Mouse (Mus musculus): ENCODE data around the gene Fndc7. TPM values are rescaled to one million over a fixed set of nuclear protein-coding genes. Genes with fewer than 3 reads are reported as not detected.

The Fndc7 gene
- total RNA-seq, 2 experiments from 2014 or later: 0.06 TPM; not detected in 1

DNA sequence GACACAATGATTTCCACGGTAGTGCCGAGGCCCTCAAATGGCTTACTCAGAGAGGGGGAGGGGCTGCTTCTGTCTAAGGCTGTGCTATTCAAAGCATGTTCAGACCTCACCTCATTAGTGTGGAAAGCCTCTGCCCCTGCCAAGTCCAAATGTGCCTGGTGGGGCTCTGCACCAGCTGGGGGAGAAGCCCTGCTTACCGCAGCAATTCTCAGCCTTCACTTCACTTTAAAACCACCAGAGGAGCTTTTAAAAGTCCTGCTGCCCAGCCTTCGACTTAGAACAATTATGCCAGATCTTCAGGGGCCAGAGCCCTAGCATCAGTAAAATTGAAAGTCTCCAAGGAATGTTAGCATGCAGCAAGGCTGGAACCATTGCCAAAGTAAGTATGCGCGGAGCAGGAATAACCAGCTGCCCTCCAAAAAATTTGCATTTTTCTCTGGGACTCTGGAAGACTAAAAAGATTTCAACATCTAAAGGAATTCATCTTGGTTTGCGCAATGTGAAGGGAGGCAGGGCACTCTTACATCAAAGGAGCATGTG, 31.5 kb downstream of the Fndc7 start:
- intact Hi-C loops (cut with DNase I): loop anchor here (5.0 kb wide), 1 partner anchor 204 kb away; no protein-coding TSS in a partner anchor
- no peak for TF ChIP-seq CTCF (IDR thresholded peaks at IDR 0.05)
- peak; percentile 55 for DNase-seq
- Histone ChIP-seq H3K27ac (peak overlapping the region; percentile 57), H3K4me3 (no peak overlapping the region)

DNA sequence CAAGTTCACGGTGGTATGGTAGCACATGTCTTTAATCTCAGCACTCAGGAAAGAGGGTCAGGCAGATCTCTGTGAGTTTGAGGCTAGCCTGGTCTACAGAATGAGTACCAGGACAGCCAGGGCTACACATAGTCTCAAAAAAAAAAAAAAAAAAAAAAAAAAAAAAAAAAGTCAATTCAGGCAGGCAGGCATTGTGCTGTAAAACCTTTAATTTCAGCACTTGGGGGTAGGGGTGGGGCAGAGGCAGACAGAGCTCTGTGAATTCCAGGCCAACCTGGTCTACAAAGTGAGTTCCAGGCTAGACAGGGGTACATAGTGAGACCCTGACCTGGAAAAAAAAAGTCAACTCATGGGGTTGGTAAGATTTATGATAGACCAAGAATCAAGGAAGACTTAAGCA, 32.1 kb downstream of the Fndc7 start:
- intact Hi-C loops (cut with DNase I): loop anchor here (5.0 kb wide), 1 partner anchor 205 kb away; no protein-coding TSS in a partner anchor
- TF ChIP-seq CTCF (IDR thresholded peaks at IDR 0.05): no peak
- no peak for DNase-seq
- Histone ChIP-seq H3K4me3 (no peak overlapping the region), H3K27ac (peak overlapping the region; percentile 57)

DNA sequence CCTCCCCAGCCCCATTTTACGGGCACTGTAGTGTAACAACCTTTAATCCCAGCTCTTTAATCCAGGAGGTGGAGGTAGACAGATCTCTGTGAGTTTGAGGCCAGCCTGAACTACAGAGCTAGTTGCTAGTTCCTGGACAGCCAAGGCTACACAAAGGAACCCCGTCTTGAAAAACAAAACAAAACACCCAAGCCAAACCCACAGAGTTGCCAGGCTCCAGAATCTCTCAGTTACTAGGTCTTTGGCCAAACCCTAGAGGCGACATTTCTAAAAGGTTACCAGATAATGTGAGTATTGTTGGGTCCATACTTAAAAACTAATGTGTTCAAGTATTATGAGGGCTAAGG, 32.7 kb downstream of the Fndc7 start:
- no peak for DNase-seq
- intact Hi-C loops (cut with DNase I): loop anchor here (5.0 kb wide), 1 partner anchor 205 kb away; no protein-coding TSS in a partner anchor
- Histone ChIP-seq H3K4me3 (no peak overlapping the region), H3K27ac (no peak overlapping the region)
- no peak for TF ChIP-seq CTCF (IDR thresholded peaks at IDR 0.05)

DNA sequence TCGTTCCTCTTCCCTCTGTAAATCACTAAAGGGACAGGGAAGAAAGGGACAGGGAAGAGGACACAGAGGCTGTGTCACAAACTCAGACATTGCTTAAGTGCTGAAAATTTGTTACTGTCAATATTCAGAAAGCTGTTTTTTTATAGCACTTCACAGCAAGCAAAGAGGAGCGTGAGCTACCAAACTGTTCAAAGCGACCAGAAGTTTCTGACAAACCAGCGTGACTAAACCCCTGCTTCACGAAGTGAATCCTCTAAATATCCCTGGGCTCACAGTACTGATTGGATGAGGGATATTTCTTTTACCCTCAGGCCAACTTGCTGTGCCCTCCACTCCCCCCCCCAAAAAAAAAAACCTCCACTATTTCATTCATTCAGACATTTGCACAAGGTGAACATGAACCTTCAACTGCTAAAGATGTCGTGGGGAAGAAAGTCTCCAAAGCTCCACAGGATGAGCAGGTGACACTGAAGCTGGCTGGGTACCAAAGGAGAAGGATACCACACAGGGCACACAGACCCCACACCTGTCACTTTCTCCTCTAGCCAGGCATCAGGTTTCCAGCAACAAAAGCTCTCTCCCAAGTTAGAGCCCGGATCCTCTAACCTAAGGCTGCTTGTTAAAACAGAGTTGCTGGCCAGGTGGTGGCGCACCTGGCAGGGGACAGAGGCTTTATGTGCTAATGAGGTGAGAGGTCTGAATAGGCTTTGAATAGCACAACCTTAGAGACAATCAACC, 33.3 kb downstream of the Fndc7 start:
- H3K4me3 ChIP-seq: no peak overlapping the region
- peak; percentile 27; the same call in 1 of the 2 replicates for TF ChIP-seq CTCF (IDR thresholded peaks at IDR 0.05)
- no peak for DNase-seq
- intact Hi-C loops (cut with DNase I): loop anchor here (5.0 kb wide), 1 partner anchor 206 kb away; no protein-coding TSS in a partner anchor
- peak overlapping the region; percentile 44; the same call in 1 of the 2 replicates for H3K27ac ChIP-seq

DNA sequence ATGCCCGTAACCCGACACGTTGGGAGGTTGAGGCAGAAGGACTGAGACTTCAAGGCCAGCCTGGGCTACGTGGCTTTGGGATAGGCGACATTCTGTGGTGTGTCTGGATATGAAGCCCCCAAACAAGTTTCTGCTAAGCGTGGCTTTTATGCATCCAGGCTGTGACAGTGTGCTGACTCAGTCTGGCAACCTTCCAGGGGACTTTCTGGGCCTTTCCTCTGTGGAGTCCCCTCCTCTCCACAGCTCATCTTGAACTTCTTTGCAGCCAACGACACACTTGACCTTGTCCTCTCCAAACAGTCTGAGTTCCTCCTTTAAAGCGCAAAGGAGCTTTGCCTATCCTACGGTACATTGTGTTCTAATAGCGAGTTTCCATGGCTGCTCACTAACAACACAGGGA, 33.9 kb downstream of the Fndc7 start:
- intact Hi-C loops (cut with DNase I): loop anchor here (5.0 kb wide), 1 partner anchor 206 kb away; no protein-coding TSS in a partner anchor
- H3K4me3 ChIP-seq: no peak overlapping the region
- no peak for TF ChIP-seq CTCF (IDR thresholded peaks at IDR 0.05)
- H3K27ac ChIP-seq: peak overlapping the region; percentile 44
- DNase-seq: peak; percentile 58

DNA sequence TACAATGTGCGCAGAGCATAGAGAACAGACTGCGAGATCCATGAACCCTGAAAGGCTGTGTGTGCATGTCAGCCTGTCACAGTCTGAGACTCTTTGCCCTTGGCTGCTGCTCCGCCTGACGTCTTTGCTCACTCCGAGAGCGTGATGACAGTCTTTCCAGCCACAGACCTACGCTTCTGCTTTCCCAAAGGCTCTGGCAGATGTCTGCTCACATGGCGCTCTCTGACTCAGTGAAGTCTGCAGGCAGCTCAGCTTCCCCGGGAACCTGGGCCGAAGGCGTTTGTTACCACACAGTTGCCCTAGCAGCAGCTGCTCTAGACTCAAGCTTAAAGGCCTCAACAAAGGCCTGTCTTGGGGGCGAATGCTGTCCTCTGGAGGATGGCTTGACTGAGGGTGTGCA, 34.4 kb downstream of the Fndc7 start:
- peak; percentile 64 for DNase-seq
- intact Hi-C loops (cut with DNase I): loop anchor here (5.0 kb wide), 1 partner anchor 207 kb away; no protein-coding TSS in a partner anchor
- Histone ChIP-seq H3K4me3 (no peak overlapping the region), H3K27ac (peak overlapping the region; percentile 44)
- TF ChIP-seq CTCF (IDR thresholded peaks at IDR 0.05): no peak

DNA sequence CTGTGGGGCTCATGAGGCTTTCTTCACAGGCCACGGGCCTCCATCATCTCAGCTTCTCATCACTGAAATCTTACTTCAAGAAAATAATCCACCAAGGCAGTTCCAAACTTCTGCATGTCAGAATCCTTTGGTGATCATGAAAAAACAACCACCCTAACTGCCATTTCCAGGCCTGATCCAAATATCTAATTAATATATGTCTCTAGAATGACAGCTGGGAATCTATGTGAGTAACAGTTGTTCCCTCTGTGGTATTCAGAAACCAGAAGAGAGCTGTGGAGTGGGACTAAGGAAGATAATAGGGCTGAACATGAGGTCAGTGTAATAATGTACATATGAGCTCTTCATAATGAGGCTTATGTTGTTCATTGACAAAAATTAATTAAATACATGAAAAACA, 36.5 kb downstream of the Fndc7 start:
- DNase-seq: no peak
- no peak for TF ChIP-seq CTCF (IDR thresholded peaks at IDR 0.05)
- peak overlapping the region; percentile 53; the same call in 1 of the 2 replicates for H3K27ac ChIP-seq
- no peak overlapping the region for H3K4me3 ChIP-seq
- intact Hi-C loops (cut with DNase I): loop anchor here (5.0 kb wide), 1 partner anchor 59 kb away; the partner anchor contains the start of gene Prpf38b

DNA sequence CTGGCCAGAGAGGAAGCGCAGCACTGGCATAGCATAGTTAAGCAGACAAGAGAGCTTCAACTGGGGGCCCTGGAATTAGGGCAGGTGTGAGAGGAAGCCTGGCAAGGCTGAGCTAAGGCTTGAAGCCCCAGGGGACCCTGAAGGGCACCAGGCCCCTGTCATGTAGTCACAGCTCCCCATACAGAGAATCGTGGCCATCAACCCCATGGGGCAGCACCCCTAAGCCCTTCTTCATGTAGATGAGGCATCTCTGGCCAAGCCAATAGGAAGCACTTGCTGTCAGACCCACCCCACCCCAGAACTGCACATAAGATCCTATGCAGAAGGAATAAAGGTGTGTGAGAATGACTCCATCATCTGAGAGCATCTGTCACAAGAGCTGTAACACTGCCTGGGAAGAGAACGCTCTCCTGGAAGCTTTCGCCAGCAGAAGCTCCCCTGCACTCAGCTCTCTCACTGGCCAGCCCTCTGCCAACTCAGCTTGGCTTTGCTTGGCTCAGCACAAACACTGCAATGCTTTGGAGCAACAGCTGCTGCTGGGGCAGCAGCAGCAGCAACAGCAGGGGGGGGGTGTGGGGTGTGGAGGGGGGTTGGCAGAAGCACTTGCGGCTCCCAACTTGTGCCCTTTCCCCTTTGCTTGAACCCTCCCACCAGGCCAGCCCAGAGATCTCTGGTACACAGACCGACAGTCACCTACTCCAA, 37.7 kb downstream of the Fndc7 start:
- no peak for TF ChIP-seq CTCF (IDR thresholded peaks at IDR 0.05)
- DNase-seq: peak; percentile 83
- no peak overlapping the region for H3K4me3 ChIP-seq
- intact Hi-C loops (cut with DNase I): loop anchor here (5.0 kb wide), 1 partner anchor 60 kb away; the partner anchor contains the start of gene Prpf38b
- H3K27ac ChIP-seq: peak overlapping the region; percentile 61

DNA sequence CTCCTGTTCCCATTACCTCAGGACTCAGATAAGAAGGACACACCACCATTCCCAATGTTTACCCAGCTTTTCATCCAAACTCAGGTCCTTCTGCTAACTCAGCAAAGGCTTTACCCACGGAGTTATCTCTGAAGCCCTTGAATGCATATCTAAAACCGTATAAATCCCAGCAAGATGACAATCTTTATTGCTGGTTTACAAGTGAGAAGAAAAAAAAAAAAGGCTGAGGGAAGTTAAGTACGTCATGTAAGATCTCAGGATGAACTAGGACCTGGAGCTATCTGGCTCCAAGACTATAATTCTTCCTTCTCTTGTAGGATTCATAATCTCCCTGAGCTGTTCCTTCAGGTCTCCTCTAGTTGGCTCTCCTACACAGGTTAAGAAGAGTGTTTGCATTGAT, 38.3 kb downstream of the Fndc7 start:
- Histone ChIP-seq H3K27ac (no peak overlapping the region; the same call in 1 of the 2 replicates), H3K4me3 (no peak overlapping the region)
- TF ChIP-seq CTCF (IDR thresholded peaks at IDR 0.05): no peak
- no peak for DNase-seq
- intact Hi-C loops (cut with DNase I): loop anchor here (5.0 kb wide), 1 partner anchor 61 kb away; the partner anchor contains the start of gene Prpf38b

DNA sequence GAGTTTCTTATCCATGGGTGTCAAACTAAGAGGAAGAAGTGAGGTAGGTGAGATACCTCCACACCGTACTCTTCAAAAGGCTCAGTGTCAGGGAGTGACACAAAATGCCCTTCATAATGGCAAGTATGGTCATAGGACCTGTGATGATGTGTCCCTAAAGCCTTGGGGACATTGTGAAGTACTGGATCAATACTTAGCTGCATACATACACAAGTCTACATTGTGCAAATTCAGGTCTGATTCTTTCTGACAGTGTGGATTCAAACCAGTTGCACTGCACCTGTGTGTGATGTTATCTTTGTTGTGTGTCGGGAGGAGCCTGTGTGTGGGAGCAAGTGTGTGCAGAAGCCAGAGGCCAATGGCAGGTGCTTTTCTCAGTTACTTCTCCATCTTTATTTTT, 38.7 kb downstream of the Fndc7 start:
- TF ChIP-seq CTCF (IDR thresholded peaks at IDR 0.05): no peak
- H3K4me3 ChIP-seq: no peak overlapping the region
- intact Hi-C loops (cut with DNase I): loop anchor here (5.0 kb wide), 1 partner anchor 61 kb away; the partner anchor contains the start of gene Prpf38b
- no peak overlapping the region for H3K27ac ChIP-seq
- no peak for DNase-seq

DNA sequence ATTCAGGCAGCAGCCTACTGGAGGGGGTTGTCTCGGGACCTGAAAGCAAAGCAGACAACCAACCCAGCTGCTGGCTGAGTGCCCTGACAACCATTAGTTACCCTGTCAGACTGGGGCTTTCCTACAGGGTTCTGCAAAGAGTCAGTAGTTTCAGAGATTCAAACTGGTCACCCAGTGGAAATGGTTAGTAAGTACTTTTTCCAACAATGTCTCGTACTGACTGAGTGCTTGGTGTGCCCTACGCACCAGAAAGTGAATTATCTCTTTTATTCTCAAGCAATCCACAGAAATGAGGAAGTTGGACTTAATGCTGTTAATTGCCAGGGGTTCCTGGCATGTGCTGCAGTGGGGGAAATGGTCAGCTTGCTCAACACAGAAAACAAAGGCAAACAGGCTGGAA, 39.3 kb downstream of the Fndc7 start:
- Histone ChIP-seq H3K27ac (no peak overlapping the region), H3K4me3 (no peak overlapping the region)
- TF ChIP-seq CTCF (IDR thresholded peaks at IDR 0.05): no peak
- DNase-seq: no peak
- intact Hi-C loops (cut with DNase I): loop anchor here (5.0 kb wide), 1 partner anchor 62 kb away; the partner anchor contains the start of gene Prpf38b

DNA sequence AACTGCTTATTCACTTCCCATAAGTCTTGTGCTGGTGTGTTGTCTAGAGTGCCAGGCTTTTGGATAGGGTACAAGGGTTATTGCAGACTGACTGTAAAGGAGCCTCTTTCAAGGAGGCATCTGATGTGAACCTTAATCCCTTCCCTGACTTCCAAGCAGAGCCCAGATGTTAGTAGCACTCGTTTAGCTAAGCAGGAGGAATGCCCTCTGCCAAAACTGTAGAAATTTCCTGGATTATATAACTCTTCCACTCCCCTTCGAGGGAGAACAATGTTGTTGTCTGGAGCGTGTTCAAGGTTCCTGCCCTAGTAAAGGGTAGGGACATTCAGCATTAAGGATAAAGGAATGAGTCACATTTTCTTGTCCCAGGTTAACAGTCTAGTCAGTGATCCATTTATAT, 43.2 kb downstream of the Fndc7 start:
- Histone ChIP-seq H3K4me3 (no peak overlapping the region), H3K27ac (no peak overlapping the region)
- no peak for TF ChIP-seq CTCF (IDR thresholded peaks at IDR 0.05)
- no peak for DNase-seq
- intact Hi-C loops (cut with DNase I): no loop called here

All from gastrocnemius, adult 2 months (tissue).